In genomic region chr3:109132966-109133365, GRCm38 (mm10) we compare ENCODE assay signal across 25 mouse cellular contexts. TPM values are rescaled to one million over a fixed set of nuclear protein-coding genes. Genes with fewer than 3 reads are reported as not detected.
"Had no signal": no experiment of that assay in that cellular context is flagged by ENCODE, and none has a peak within 500 bp of the region (broad histone marks: within the 10 kb centered on the region; RNA-seq: fewer than 3 reads in every experiment).

No protein-coding gene starts in this region.

- H3K4me3 ChIP-seq: liver, embryonic 13.5 days; liver, embryonic 15.5 days; midbrain, embryonic 10.5 days; midbrain, embryonic 12.5 days; myocyte; neural tube, embryonic 12.5 days; stomach, embryonic 15.5 days had no signal

- ATAC-seq: liver, postnatal 0 days; midbrain, embryonic 16.5 days had no signal

- DNase-seq: liver, embryonic 13.5 days; liver, postnatal 0 days; lung, embryonic 14.5 days; lung, postnatal 10 days; lung, postnatal 4 days; midbrain, embryonic 14.5 days; right cerebral cortex, postnatal 14 days; thymus, adult 2 months; thymus, postnatal 25 days; thymus, postnatal 4 days had no signal

- H3K4me1 ChIP-seq: liver, embryonic 13.5 days; midbrain, embryonic 10.5 days; midbrain, embryonic 12.5 days; neural tube, embryonic 12.5 days; stomach, embryonic 15.5 days had no signal

RNA-seq across cellular contexts. Expression of gene Slc25a54, which starts 52.7 kb away (rescaled TPM):
- total RNA-seq: megakaryocyte, adult 5-6 weeks; megakaryocyte-erythroid progenitor cell, adult 5-6 weeks; neutrophil, adult 5-6 weeks had no signal
- polyA plus RNA-seq: liver, embryonic 13.5 days; liver, embryonic 15.5 days; liver, postnatal 0 days; lung, embryonic 14.5 days; lung, embryonic 16.5 days; midbrain, embryonic 10.5 days; midbrain, embryonic 12.5 days; midbrain, embryonic 14.5 days; midbrain, embryonic 16.5 days; neural tube, embryonic 12.5 days; neural tube, embryonic 14.5 days; spleen, adult 2 months; stomach, embryonic 15.5 days; stomach, postnatal 0 days; thymus, adult 2 months; urinary bladder, adult 2 months had no signal
